Mouse (Mus musculus) embryonic stem cell, embryonic (primary cell): ENCODE measurements around the gene Hmgn3.

Experiments
- CTCF ChIA-PET, 4 experiments: fragments of 300-600 bp in 2 of 4; fragments of 350-600 bp in 2 of 4; sonication (Branson Sonifier 250); formaldehyde crosslinking; loops; one replicate each; lab custom pipeline; 2022; ENCODE audit warnings: inconsistent platforms in 2 of 4; lab: Charles Lee
- POLR2A ChIA-PET, 4 experiments: fragments of 300-600 bp in 2 of 4; fragments of 350-600 bp in 2 of 4; sonication (Branson Sonifier 250); formaldehyde crosslinking; loops; one replicate each; lab custom pipeline; 2022; ENCODE audit warnings: antibody characterized with exemption in 4 of 4, inconsistent platforms in 1 of 4; lab: Charles Lee

Hmgn3 gene

DNA sequence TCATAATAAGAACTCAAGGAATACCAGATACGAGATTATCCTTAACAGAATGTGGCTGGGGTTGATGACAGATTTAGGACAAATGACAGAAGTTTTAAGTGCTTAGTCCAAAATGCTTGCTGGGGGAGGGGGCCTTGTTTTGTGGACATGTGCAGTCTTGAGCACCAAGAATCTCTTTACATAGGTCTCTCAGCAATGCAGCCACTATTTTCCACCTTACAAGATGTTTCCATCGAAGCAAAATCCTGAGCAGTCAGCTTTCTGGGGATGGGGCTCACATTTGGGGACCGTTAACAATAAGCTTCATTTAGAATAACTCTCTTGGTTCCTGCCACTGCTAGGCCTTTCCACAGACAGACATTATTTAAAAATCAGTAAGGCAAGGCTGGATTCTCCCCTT lies 37.7 kb downstream of the Hmgn3 start:
- POLR2A ChIA-PET, result no interaction called here
- CTCF ChIA-PET, result no interaction called here

DNA sequence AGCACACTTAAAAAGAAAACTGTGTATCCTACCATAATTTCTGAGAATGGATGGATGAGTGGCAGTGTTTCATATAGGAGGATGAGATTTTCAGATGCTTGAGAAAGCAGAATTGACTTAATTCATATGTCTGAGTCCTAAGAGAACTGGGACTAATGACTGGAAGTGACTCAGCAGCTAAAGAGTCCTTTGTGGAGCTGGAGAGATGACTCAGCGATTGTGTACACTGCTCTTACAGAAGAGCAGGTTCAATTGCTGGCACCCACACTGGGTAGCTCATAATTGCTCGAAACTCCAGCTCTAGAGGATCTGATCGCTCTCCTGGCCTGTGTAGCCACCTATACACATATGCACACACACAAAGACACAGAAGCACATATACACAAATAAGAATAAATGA lies 42.7 kb downstream of the Hmgn3 start:
- POLR2A ChIA-PET, result no interaction called here

DNA sequence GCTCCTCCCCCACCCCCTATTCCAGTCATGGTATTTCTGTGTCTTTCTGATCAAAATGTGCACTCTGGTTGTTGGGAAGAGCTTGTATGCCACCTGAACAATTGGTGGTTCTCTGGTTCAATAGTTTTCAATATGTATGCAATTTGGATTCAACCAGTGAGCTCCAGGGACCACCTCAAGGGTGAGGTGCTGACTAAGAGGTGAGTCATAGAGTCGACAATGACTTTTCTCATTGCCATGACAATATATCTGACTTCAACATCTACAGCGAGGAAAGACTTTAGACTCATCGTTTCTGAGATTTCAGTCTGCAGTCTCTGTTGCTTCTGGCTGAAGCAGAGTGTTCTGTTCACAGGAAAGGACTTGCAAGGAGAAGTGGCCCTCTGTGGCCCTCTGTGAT lies 44.8 kb downstream of the Hmgn3 start:
- POLR2A ChIA-PET, result no interaction called here

More for the DNA sequence above, 42.7 kb downstream of the Hmgn3 start:
- CTCF ChIA-PET, result no interaction called here

DNA sequence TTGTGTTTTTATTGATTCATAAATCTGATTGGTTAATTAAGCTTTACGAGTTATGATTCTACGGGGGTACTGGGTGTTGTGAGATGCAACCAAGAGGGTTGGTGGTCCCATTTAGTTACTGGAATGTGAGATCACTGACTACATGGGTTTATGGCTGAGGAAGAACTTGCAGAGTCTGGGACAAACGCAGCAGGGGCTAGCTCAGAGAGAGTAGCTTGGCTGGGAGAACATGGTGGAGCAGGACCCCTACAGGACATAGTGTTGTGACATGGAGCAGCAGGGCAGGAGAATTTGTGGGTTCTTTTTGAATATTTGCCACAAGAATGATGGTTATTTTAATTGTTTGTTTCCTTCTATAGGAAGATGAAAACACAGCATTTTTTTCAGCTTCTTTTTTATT lies 45.7 kb downstream of the Hmgn3 start:
- CTCF ChIA-PET, result no interaction called here
- POLR2A ChIA-PET, result no interaction called here

More for the DNA sequence above, 44.8 kb downstream of the Hmgn3 start:
- CTCF ChIA-PET, result interaction anchor here in 1 of 4 experiments (0.6 kb wide), 1 partner anchor 19 kb away, joined by 5 read pairs; no protein-coding TSS in a partner anchor

DNA sequence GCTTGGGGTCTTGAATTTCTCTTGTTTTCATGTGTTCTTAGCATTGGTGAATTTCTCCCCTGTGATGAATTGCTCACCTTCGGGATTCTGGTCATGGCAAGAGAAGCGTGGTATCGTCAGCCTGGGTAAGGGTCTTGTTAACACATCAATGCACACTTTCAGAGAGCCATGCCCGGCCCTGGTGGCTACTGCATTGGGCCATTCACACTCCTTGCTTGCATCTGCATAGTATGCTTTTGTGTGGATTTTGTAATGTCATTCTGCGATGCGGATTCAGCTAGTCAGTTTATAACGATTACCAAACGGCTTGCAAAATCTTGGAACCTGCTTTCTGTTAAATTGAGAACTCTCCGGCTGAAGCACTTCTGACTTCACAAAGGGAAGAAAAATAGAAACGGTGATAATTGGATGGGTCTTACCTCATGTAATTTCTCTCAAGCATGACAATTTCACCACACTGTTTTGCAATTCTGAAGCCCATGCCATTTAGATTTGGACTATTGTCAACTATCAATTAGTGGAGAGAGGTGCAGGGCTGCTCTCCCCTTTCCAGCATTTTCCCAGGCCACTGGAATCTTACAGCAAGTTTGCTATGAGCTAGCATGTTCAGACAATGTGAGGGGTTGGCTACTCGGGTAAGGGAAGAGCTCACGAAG lies 47.7 kb downstream of the Hmgn3 start:
- POLR2A ChIA-PET, result no interaction called here
- CTCF ChIA-PET, result no interaction called here

DNA sequence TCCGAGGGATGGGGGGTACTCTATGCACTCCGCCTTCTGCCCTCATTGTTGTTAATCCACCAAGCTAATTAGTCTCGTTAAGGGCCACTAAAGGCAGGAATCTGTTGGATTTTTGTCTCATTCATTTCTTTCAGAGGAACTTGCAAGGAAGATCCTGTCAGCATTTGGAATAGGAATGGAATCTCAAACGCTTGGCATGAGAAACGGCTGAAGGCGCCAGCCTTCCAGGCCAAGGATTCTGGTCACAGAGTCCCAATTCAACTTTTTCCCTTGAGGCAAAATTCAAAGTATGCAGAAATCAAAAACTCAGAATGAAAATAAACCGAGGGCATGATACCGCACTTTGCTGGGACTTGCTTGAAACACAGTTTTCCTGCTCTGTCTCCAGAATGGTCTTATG lies 48.7 kb downstream of the Hmgn3 start:
- ChIA-PET POLR2A (no interaction called here), CTCF (no interaction called here)

DNA sequence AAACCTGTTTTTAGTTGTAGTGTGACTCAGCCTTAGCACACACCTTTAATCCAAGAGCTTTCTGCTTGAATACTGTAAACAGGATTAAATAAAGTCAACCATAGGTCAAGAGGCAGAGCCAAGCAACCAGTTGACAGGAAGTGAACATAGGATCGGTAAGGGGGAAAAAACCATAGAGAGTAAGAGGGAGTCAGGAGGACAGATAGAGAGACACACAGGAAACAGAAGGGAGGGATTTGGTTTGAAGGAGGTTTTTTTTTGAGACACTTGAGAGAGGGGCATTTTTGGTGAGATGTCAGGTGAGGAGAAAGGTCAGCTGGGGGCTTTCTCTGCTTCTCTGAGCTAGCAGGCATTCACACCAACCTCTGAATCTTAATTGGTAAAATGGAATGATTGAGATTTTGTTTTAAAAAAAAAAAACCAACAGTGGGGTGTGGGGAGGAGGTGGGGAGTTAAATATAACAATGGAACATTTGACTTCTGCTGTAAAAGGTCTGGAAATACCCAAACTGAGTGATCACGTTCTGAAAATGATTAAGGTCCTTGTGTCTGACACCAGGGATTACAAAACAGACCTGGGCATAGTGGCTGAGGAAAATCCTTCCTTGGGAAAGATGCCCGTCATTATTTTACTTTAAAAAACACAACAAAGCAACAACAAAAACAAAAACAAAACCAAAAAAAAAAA lies 51.7 kb downstream of the Hmgn3 start:
- ChIA-PET CTCF (no interaction called here), POLR2A (no interaction called here)

DNA sequence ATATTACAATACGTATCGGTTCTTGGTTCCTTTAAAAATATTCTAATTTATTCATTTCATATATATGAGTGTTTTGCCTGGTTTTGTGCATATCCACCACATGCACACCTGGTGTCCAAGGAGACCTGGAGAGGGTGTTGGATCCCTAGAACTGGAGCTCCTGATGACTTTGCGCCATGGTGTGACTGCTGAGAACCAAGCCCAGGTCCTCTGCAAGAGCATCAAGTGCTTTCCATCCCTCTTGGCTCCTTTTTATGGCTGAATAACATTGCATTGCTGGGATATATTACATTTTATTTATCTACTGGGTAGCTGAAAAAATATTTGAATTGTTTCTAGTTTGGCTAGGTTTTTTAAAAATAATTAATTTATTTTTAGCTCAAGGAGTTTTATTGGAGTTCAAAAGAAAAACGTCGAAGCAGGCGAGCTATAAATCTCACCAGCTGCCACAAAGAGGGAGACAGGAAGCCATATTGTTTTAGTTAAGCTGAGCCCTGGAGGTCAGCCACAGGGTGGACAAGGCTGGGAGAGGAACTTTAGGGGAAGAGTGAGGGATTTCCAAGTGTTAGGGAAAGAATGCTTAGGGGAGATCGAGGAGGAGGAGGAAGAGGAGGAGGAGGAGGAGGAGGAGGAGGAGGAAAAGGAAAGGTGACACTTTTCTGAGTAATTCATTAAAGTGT lies 62.6 kb downstream of the Hmgn3 start:
- ChIA-PET POLR2A (no interaction called here), CTCF (no interaction called here)

DNA sequence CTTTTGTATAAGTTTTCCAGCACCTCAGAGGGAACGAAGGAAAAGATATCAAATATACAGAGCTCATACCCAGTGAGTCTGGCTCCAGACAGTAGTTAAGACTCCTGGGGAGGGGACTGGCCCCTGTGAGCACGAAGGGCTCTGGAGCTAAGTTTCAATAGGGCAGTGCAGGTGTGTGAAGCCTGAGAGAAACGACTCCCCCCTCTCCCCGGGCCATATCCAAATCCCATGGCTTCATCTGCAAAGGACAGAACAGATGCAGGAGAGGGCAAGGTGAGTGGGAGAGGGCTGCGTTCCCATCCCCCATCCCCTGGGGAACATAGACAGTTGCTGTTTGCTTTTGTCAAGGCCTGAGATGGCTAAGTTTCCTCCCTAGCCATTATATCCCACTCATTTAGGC lies 63.4 kb downstream of the Hmgn3 start:
- CTCF ChIA-PET, result no interaction called here
- POLR2A ChIA-PET, result no interaction called here

DNA sequence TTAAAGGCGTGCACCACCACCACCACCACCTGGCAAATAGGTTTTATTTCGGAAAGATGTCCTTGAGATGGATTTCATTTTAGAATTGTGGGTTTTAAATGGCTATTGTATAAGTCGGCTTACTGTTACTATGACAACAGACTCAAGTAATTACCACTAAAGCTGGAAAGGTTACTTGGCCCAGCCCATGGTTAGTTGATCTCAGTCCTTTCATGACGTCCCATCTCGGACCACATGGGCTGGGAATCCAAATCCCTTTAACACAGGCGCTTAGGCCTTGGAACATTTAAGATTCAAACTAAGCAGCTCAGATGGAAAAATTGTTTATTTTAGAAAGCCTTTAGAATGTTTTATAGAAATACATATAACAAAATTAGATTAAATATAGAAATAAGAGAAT lies 64.2 kb downstream of the Hmgn3 start:
- CTCF ChIA-PET, result no interaction called here
- POLR2A ChIA-PET, result no interaction called here

DNA sequence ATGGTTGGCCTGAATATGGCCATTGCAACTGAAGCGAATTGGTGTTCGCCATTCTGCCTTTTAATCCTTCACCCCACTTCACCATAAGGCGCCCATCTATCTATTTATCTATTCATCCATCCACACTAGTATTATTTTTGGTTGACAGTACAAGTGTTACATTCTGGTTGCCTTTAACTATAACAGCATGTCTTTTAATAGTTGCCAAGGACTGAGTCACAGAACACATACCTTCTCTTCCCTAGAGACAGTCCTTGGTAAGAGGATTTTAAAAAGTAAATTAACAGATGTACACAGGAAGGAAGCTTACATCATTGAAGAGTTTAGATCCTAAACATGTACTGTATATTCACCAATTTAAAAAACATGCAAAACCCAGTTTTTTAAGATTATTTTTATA lies 66.8 kb downstream of the Hmgn3 start:
- CTCF ChIA-PET, result no interaction called here
- POLR2A ChIA-PET, result no interaction called here

DNA sequence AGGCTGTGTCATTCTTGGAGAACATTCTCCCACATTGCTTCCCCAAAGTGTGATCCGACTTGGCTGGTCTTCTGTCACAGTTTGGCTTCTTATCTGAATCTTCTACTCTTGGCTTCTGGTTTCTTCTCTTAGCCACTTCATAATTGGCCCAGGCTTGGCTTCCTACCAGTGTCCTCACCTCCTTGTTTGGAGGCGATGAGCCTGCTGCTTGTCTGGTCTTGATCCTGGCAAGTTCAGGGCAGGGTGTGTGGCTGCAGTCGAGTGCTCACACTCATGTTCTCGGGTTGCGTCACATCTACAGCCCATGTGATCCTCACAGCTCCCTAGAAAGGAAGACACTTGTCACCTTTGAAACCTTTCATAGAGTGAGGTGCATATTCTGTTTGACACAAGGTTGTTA lies 78.2 kb downstream of the Hmgn3 start:
- ChIA-PET POLR2A (interaction anchor here in 1 of 4 experiments (1.0 kb wide), 1 partner anchor 18 kb away, joined by 4 read pairs; no protein-coding TSS in a partner anchor), CTCF (no interaction called here)

DNA sequence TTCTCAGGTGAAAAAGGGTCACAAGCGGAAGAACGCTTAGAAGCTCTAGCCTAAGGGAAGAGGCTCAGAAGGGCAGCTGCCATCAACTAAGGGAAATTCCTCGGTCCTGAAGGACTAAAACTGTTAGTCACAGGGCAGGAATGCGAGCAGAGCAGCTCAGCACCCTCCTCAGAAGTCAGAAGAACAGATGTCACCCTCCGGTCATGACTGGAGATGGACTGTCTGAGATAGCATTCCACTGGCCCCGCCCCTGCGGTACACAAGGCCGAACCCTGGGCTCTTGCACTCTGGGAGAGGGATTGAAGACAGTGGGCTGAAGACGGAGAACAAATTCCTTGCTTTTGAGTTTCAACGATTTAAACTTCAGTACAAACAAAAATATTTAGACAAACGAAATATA lies 85.2 kb downstream of the Hmgn3 start:
- ChIA-PET CTCF (no interaction called here), POLR2A (interaction anchor here in 2 of 4 experiments (1.0 to 2.2 kb wide), 3 partner anchors 10 to 21 kb away, joined by 3 to 8 read pairs (median 3); no protein-coding TSS in a partner anchor)
